Mouse (Mus musculus) kidney, adult 18-20 months (tissue): ENCODE measurements around the gene Rbfox1.

Experiments
- DNase-seq: peaks from one replicate; pipeline ENCODE4 v3.0.0; 2021

Gene Rbfox1

DNA sequence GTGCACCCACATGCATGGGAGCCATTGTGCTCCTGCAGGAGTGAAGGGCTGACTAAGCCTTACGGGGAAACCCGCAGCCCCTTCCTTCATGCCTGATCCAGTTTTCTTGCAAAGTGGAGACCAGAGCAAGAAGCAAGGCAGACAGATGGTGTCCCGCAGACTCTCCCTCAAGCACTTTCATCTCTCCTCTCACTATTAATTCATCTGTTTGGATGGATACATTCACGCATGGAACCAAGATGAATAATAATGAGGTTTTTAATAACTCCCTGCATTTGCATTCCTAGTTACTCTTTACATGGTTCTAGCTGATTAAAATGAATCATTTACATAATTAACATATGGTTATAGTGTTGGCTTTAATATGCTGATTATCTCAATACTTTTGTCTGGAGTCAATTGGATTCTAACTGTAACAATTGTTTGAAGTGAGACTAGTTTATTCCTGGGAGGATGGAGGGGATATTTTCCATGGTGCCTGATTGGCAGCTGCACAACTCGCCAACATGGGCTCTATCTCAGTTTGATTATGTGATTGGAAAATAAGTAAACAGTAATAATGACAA is 1221.4 kb downstream of the Rbfox1 start:
- no peak for DNase-seq

DNA sequence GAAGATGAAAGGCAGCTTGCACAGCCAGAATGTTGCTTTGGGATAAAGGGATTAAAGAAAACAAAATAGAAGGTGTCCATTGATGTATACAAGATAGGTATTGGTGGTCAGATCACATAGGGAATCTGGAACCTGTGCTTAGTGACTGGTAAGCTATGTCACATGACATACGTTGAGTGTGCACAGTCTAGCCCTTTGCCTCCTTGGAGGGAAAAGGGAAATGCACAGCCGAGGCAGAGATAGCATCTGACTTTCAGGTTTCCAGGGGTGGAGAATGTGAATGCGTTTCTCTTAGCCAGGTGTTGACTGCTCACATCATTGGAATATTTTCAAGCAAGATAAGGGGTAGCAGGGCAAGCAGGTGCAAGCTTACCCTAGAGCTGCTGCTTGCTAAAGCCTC is 1230.8 kb downstream of the Rbfox1 start:
- no peak for DNase-seq

DNA sequence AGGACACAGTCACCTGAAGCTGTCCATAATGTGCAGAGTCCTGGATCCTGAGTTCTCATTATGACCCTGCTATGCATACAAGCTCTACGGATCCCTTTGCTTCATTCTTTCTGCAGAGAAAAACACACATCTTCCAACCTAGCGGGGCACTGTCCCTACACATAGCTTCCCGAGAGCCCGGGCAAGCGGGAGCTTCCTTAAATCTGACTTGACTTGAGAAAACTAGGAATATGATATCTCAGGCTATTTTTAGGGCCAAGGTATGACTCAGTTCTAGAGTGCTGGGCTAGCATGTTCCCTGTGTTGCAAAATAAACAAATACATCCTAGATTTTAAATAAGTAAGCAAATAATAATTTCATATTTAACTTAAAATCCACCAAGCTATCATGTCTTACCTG is 1244.4 kb downstream of the Rbfox1 start:
- no peak for DNase-seq

DNA sequence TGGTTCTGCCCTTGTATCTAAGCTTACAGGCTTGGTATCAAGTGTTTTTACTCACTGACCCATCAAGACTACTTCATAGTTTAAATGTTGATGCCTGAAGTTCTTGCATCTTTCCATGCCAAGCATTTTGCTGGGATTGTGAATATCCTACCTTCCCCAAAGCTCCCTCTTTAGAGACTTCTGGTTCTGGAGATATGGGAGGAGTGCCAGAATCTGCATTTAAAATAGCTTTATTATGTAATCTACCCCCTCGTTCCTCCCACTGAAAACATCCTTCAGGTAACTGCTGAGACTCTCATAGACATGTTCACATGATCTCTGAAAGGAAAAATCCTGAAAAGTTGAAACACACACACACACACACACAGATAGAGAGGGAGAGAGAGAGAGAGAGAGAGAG is 1247.3 kb downstream of the Rbfox1 start:
- DNase-seq: no peak

DNA sequence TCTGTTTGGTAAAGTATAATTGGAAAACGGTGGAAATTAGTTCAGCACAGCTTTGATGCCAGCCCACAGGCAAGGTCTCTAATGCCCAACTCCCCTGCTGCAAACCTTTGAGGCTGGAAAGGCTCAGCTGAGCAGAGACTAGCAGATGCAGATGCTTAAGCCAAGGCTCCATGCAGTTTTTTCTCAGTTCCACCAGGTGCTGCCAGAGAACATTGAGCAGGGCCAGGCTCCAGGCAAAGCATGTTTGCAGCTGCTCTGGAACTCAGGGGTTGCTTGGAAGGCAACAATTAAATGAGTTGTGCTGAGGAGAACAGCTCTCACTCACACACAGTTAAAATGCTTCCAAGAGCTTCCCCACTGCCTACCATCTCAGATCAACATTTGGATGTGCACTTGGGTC is 1251.8 kb downstream of the Rbfox1 start:
- no peak for DNase-seq

DNA sequence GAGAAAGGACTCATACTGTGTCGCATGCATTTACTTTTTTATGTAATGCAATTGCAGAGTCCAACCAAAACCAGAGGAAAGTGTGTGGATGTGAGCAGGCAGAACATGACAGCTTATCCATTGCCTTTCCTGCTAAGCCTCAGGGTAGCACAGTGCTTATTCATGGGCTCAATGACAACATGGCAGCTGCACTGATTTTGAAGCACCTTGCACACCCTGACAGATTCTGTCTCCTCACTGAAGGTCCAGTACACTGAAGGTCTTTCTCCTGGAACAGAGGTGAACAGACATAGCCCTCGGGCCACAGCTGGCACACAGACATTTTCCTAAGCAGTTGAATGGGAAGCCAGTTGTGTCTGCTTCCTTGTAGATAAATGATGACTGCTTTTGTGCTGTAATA is 1254.3 kb downstream of the Rbfox1 start:
- no peak for DNase-seq

DNA sequence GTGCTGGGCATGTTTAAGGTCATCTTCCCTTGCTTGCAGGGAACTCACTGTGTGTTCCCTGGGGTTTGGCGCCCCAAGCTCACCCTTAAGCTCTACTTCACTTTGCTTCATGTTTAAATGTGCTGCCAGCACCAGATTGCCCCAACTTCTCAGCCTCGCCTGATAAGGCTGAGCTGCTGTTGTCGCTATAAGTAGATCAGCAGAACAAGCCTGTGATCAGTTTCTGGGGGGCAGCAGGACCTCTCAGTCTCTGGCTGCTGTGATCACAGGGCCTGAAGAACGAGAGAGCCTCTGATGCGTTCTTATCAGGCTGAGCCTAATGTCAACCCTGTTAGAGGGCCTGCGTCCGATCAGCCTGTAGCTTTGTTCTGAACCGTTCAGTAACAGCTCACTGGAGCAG is 1255.8 kb downstream of the Rbfox1 start:
- no peak for DNase-seq

DNA sequence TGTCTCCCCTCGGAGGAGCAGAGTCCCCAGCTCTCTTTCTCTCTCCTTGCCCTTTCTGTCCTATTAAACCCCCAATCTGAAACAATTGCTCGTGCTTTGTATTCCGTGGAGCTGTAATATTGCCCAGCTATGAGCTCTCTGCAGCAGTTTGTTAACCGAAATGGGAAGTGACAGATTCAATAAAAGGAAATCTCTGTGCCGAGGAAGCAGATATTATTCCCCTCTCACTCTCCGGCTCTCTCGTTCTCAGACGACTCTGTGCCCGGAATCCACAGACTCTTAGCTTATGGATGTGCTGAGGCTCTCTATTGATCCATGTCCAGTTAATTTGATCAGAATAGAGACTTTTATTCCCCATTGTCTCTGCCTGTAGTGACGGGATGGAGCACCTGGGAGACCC is 1260.3 kb downstream of the Rbfox1 start:
- DNase-seq: no peak

DNA sequence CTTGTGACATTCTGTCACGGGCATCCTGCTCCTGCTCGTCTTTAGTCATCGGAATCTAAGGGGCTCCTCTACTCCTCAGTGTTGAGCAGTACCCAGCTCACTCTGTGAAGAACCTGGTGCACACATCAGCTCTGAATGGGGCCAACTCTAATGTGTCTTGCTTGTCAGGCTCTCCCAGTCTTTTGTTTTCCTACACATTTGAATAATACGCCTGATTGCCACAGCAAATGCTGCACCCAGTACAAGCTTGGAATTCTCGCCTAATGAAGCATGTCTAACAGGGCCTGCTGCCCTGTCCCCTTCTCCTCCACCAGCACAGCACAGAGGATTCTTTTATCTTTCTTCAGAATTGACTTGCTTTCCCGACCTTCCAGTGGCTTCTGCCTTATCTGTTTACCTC is 1261.3 kb downstream of the Rbfox1 start:
- DNase-seq: no peak

DNA sequence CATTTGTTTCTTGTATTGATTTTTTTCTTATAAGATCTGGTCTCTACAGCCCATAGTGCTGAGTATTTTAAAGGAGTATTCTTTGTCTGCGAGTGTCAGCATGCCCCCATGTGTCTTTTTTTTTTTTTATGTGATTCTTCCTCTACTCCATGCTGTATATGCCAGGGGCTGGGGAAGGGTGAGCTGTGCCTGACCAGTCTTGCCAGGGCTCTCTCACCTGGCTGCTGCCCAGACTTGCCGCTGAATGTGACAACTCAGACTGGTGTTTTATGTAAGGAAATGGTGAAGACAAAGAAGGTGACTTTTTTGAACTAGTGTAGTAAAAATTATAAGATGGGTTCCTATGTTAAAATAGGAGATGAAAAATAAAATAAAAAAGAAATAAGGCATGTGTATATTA is 1262.7 kb downstream of the Rbfox1 start:
- DNase-seq: no peak

DNA sequence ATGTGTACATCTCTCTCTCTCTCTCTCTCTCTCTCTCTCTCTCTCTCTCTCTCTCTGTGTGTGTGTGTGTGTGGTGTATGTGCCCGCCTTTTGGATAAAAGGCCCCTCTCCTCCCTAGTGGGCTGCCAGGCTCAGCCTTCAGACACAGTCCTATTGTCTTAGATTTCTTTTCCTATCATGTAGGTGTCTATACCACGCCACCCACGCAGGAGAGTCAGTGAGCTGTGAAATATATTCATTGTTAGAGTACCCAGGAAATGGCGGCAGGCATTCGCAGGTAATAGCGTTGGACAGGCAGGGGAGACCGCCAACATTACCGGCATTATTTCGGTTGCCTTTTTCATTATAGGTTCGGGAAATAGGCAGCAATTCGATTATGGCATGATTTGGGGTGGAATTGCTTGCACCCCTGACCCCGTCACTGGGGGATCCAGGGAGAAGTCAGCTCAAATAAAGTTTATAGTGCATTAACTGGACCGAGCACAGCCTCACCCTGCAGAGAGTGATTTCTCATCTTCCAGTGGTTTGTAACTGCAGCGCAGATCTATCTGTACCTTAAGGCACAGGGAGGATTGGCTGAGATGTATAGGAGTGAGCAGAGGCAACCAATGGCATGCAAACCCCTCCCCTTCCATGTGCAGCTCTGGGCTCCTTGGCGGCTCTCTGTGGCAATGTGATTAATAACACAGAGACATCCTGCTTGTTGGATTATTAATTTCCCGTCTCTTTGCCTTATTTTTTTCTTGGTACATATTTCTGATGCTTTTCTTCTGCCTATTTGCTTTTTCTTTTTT is 1264.1 kb downstream of the Rbfox1 start:
- peak; percentile 8 for DNase-seq

DNA sequence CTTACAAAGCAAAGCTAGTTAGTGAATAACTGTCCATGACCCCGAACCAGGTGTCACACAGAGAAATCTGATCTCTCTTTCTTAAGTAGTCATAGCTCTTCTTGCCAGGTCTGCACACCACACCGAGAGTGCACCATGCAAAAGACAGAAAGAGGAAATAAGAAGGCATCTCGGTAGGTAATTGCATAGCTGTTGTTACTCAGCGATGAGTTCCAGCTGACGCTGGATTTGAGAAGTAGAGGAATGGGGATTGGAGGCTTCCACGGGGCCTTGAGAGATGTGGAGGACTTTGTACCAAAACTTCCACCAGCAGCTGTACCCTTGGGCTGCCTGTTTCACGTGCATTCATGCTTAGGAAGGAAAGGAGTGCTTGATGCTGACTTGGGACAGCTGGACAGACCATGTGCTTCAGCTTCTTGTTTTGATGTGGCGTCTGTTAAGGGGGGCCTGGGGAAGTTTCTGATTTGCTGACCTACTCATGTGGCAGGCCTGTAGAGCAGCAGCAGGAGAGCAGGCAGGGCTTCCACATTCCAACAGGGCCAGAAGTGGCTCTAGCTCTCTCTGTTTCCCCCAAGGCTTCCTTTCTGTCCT is 1265.1 kb downstream of the Rbfox1 start:
- DNase-seq: peak; percentile 58

DNA sequence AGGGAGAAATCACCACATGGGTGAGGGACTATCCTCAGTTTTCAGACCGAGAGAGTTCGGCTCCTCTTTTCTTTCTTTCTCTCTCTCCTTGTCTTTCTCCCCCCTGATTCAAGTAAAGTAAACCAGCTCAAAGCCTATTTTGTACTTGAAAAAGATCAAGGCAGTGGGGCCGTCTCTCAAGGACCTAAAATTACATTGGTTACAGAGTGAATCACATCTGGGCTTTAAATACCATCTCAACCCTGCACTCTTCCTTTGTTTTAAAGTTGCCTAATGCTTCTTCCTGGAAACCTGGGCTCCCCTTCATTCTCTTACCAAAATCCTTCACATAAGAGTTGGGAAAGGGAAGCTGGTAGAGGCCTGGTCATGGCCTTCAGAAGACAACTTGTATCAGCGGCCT is 1267.2 kb downstream of the Rbfox1 start:
- DNase-seq: no peak

DNA sequence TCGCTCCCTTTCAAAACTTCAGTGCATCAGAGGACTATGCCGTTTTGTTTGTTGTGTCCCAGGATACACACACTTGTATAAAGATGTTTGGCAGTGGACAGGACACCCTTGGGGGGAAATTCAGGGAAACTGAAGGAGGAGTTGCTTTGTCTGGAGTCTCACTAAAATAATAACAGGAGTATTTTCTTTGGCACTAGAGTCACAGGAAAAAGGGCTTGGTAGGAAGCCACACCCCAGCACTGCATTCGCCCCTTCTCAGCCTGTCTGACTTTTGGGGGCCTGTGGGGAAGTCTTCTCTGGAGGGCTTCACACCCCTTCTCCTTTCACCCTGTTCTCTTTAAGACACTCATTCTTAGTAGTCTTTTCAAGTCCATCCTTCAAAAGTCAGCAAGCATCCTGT is 1269.5 kb downstream of the Rbfox1 start:
- DNase-seq: no peak

DNA sequence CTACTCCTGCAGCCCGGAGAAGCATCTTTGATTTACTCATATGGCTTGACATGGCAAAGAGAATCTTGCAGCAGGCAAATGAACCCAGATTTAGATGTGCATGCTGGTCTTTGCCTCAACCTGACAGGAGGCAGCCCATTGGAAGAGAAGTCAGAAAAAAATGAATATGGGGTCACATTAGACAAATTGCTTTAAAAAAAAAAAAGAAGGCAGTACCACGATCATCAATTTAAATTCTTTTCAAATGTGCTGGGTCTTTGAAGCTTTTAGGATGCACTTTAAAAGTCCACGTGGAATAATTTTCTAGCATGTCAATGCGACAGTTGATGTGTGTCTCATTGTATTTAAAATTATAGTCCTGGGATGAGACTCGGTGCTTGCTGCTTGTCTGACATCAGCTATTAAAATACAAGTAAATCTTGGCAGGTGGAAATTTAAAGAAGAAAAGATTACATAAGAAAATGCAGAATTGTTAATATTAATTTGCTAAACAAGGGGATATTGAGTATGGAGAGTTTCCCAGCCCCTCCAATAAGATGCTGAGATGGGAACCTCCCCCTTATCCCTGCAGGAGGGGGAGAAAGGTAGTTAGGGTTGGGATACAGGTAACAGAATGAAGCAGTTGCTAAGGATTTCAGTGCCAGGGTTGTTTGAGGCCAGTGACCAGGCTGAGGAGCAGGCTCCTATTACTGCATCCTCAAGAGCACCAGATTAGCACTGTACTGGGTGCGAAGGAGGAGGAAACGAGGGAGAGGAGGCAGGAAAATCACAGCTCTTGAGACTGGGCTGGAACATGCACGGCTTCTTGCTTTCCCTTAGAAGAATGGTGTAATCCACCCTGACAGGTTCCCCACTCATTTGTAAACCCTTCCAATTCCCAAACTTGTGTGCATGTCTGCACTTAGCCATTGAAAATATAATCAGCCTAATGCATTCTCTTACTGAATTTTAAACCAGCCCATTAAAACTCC is 1274.0 kb downstream of the Rbfox1 start:
- DNase-seq: no peak

DNA sequence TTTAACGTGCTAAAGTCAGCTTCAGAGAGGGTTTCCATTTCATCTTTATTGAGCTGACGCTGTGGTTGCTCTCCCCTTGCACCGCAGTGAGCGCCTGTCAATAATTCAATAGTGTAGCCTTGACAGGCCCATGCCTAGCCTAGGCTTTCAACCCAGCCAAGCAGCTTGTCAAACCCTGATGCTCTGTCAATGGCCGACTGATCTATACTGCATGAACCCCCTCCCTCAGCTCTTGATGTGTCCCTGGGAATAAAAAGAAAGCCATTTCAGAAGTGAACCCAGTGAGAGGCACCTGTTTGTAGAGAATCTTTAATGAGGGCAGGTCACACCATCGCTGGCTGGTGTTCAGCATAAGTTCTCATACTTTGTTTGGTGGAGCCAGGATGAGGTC is 1274.7 kb downstream of the Rbfox1 start:
- no peak for DNase-seq

DNA sequence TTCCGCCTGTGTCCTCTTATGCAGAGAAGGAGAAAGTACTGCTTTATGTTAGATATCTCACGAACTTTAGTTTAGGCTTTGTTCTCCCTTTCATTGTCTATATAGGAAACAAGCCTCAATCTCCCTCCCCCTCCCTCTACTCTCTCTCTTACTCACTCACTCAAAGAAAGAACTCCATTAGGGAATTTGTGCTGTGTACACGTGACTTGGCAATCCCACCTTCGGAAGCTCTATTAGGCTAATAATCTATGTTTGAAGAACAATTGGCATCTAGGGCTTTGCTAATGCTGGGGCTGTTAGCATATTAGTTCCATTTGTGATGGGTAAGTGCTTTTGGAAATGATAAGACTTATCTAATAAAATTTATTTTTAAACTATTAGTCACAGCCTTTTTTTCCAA is 1277.0 kb downstream of the Rbfox1 start:
- no peak for DNase-seq

DNA sequence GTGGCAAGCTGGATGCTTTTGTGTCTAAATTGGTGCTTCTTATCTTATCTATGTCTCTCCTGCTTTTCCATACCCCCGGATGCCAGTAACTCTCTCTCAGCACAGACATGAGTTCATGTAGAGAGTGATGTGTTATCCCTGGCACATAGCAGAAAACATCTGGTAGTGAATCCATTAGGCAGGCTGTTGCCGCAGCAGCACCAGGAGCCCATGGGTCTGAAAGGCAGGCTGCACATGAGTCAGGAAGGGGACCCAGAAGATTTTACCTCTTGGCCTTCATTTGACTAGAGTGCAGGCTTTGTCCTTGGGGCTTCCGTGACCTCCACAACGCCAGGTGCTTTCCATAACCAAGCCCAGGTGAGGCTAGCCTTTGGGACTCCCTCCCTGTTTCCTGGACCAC is 1278.5 kb downstream of the Rbfox1 start:
- DNase-seq: no peak

DNA sequence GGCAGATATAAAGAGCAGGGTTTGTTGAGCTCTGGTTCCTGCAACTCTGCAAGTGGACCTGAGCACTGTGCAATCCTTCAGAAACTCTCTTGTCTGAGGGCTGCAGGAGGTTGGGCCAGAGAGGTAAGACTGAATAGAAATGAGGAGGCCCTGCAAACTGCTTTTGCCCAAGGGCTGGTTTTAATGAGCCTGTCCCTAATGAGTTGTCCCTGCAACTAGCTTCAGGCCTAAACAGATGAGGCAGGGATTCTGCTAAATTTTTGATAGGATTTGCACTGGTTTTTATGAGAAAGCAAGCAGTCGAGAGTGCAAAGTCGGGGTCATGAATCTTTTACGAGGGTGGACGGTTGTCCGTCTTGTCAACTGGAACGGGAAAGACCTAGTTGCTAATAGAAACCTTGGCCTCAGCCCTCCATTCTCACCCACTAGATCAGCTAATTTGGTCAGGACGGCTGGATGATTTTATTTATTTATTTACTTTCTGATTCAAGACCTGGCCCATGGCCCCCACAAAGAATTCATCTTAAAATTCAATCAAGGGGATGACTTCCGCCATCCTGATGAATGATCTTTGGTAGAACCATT is 1279.1 kb downstream of the Rbfox1 start:
- DNase-seq: no peak

DNA sequence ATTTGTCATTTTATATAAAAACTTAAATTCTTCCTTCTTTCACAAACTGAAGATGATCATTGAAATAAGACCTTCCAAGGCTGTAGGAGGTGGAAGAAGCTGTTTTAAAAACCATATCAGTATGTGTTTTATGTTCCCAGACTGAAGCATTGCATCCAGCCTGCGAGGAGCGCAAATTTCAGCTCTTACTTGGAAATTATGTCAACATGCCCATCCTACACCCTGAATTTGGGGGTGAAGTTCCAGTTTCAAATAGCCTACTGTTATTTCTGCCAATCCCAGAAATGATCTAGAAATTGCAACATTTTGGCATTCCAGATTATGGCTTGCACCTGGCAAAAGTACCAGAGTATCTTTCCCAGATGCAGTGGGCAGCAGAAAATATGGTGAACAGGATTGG is 1290.8 kb downstream of the Rbfox1 start:
- no peak for DNase-seq

DNA sequence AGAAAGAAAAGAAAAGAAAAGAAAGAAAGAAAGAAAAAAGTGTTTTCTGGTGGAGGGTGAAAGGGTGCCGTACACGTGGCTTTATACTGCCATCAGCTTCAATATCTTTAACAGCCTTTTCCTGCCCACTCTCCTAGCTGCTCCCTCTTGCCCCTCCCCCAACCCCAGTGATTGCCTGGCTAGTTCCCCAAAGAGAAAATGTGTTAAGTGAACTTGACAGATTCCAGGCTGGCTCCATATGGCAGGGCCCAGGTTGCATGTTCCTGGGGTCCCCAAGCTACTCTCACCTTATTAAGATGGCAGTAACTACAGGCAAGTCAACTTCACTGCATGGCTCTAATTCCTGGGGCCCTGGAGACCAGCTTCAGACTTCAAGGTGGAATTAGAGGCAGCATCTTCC is 1302.6 kb downstream of the Rbfox1 start:
- no peak for DNase-seq

DNA sequence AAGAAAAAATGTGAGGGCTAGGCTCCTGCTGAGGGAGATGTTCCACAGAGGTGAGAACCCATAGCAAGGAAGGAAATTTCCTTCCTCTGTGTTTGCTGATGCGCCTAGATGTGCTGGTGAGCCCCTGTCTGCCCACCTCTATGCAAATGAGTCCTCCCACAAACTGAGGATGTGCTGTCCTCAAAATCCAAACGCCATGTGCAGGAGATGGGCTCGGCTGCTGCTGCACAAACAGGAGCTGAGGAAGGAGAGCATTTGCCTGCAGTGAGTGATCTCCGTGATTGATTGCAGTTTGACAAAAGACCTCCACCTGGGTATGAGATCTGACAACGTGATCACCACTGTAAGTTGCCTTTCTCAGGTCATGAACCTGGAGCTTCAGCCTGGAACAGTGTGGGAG is 1308.4 kb downstream of the Rbfox1 start:
- DNase-seq: no peak

DNA sequence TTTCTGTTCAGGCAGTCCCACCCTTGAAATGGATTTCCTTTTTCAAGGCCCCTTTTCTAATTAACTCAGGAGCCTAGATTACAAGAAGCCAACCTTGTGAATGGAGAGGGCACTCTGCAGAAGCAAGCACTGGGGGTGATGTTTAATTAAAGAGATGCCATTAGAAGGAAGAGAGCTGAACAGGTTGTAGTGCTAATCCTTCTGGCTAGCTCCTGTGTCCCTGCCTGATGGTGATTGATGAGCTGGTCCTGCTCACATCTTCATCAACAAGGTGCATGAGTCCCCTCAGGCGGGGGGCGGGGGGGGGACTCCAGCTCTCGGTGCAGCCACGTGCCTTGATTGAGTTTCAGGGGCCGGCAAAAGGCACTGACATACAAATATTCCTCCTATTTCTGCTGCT is 1312.8 kb downstream of the Rbfox1 start:
- no peak for DNase-seq
